Mouse (Mus musculus) hindbrain, embryonic 10.5 days (tissue): ENCODE results near the gene Psma4. TPM values are rescaled to one million over a fixed set of nuclear protein-coding genes. Genes with fewer than 3 reads are reported as not detected.

Source experiments
- polyA plus RNA-seq: library from polyadenylated mRNA; unstranded; fragments of >200 nt; fragmentation: Nextera tagmentation; extraction: Ambion mirVana; gene quantifications from 2 replicates; pipeline ENCODE4 v1.2.1, GENCODE M21; 2016

The Psma4 gene
- polyA plus RNA-seq, 1 experiment from 2014 or later, result 319 TPM

Other genes starting within 250 kb of the Psma4 start
- gene Wdr61, start 216.3 kb upstream of the Psma4 start, polyA plus RNA-seq, result 150 and 174 TPM in 2 replicates
- gene Crabp1, start 186.0 kb upstream of the Psma4 start, polyA plus RNA-seq, result 1,866 and 1,915 TPM in 2 replicates
- gene Ireb2, start 87.0 kb upstream of the Psma4 start, polyA plus RNA-seq, result 41.6 and 44.1 TPM in 2 replicates
- 4.6 and 4.7 TPM in 2 replicates for gene Hykk, start 33.5 kb upstream of the Psma4 start, polyA plus RNA-seq
- gene AY074887, start 208 bp downstream of the Psma4 start, polyA plus RNA-seq, result 0.69 and 1.0 TPM in 2 replicates
- 2.3 and 3.4 TPM in 2 replicates for gene Chrna5, start 30.1 kb downstream of the Psma4 start, polyA plus RNA-seq
- 13.7 and 17.3 TPM in 2 replicates for gene Chrna3, start 75.8 kb downstream of the Psma4 start, polyA plus RNA-seq
- gene Chrnb4, start 98.0 kb downstream of the Psma4 start, polyA plus RNA-seq, result 3.2 and 4.4 TPM in 2 replicates
- gene Ube2q2, start 198.1 kb downstream of the Psma4 start, polyA plus RNA-seq, result 39.5 and 41.2 TPM in 2 replicates